Mouse (Mus musculus): ENCODE measurements around the gene Prpf31.

Gene Prpf31

DNA sequence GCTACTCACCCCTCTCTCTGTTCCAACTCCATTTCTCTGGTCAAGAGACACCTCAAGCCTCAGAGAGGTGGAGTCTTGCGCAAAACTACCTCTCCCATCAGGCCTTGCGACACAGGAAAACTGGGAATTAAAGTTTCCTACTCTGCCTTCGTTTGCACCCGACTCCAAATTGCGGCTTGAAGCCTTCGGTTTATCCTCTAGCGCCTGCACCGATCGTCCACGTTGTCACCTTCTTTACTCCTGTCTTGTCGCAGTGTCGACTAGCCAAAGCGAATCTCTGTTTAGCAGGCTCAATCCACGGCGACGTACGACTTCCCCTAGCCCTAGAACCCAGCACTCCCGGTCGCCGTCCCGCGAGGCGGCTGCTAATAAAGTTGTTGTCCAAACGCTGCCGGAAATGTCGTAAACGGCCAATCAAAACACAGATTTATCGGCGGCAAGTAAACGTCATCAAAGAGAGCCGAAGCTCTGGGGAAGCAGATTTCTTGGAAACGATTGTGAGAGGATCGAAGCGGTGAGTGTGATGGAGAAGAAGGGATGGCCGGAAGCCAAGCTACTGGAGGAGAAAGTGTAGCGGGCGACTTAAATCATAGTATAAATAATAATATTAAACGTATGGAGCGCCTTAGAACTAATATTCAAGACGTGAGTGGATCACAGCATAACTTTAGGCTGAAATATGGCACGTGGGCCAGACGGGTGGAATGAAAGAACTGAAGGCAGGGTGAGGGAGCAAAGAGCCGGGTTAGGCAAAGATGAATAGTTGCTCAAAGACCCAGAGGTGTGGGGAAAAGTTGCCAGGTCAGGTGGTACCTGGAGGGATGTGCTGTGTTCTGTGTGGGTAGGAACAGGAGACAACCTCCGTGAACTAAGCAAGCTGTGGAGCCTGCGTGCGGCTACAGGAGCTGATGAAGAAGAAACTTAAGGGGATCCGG, at the start of gene Prpf31, which contains the start of gene Tfpt:
Prpf31 (plus strand) TSS at position 443 of the 935 bp plus-strand sequence.
Tfpt (minus strand) TSS at position 387 of the 935 bp plus-strand sequence.
- in situ Hi-C loops (cut with MboI, MseI): loop anchor here (5.0 to 10.0 kb wide), 2 partner anchors 515 to 1157 kb away; partner anchors contain the start of gene Tmem238 (in 1 of the 2)

DNA sequence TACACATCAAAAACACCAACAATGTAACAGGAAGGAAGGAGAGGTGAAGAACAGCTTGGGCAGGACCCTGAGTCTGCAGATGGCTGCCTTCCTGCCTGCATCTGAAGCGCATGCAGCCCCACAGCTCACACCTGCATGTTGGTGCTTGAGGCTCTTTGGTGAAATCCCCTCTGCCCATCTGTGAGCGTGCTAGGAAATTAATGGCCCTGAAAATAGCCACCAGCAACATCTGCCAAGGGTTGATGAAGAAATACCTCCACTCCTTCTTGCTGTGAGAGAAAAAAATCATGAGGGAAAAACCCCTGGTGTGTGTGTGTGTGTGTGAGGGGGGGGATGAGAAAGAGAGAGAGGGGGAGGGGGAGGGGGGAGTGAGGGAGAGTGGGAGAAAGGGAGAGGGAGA, 49.8 kb upstream of the Prpf31 start:
- in situ Hi-C loops (cut with MboI, MseI): no loop called here

DNA sequence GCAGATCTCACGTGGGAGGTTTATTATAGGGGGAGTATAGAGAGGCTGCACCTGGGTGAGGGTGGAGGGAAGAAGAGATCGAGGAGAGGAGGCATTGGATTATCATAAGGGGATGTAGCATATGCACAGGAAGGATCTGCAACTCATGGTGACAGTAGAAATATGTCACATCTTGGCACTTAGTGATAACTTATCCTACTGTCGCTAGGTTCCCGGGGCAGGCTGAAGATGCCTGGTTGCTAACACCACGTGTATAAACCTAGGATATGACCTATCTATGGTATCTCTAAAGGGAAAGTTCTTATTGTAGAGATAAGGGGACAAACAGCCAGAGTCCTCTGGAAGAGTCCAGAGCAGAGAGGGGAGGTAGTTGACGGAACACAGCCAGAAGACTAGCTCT, 44.0 kb upstream of the Prpf31 start:
- in situ Hi-C loops (cut with MboI, MseI): no loop called here

DNA sequence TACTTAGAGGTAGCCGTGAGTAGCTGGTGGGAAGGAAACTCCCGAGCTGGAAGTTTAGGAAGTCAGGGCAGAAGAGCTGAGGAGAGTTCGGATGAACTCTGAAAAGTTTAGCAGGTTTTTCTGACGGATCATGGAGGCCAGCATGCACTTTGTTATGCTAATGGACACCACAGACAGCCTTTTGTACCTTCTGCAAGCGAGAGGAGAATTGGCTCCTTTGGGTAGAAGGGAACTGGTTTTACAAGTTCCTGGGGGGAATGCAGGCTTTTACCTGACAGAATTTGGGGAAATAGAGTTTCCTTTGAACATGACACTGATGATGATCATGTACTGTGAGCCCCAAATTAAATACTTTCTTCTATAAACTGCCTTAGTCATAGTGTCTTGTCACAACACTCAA, 43.5 kb upstream of the Prpf31 start:
- in situ Hi-C loops (cut with MboI, MseI): no loop called here

DNA sequence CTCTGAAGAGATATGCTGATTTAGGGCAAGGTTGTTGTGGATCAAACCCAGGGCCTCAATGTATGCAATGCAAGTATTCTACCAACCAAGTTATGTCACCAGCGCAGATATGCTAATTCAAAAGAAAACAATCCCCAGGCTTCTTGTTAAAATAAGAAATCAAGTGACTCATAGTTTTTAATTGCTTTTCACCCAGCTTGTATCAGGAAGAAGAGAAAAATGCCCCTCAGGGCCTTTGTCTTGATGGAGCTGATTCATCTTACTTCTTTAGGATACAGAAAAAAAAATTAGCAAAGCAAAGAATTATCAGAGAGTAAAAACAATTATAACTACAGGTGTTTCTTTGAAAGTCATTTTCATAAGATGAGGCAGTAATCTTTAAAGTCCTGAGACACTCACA, 42.5 kb upstream of the Prpf31 start:
- in situ Hi-C loops (cut with MboI, MseI): no loop called here

DNA sequence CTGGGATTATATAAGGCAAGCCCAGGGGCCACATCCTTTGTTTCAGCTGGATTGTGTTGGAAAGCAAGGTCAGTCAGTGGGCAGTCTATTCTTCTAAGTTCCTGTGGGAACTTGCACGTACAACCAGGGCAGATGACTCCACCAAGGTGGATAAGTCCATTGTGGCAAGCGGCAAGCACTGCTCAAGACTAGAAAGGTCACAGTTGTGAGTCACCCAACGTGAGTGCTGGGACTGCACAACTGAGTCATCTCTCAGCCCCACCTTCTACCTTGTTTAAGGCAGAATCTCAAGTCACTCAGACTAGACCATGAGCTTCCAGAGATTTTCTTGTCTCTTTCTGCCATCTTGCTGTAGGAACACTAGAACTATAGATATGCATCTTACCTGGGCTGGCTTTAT, 39.2 kb upstream of the Prpf31 start:
- in situ Hi-C loops (cut with MboI, MseI): loop anchor here (5.0 to 10.0 kb wide), 2 partner anchors 368 to 834 kb away; no protein-coding TSS in a partner anchor

DNA sequence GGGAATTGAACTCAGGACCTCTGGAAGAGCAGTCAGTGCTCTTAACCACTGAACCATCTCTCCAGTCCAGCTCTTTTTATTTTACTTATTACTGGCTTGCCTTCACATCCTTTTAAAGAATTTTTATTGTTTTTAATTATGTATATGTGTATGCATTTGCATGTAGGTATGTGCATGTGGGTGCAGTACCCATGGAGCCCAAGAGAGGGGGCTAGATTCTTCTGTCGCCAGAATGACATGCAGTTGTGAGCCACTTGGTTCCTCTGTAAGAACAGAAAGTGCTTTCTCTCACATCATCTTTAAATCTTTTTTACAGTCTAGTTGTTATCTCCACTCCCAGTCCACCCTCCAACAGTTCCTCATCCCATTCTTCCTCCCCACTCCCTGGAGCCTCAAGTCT, 38.3 kb upstream of the Prpf31 start:
- in situ Hi-C loops (cut with MboI, MseI): loop anchor here (5.0 to 10.0 kb wide), 2 partner anchors 369 to 833 kb away; no protein-coding TSS in a partner anchor

DNA sequence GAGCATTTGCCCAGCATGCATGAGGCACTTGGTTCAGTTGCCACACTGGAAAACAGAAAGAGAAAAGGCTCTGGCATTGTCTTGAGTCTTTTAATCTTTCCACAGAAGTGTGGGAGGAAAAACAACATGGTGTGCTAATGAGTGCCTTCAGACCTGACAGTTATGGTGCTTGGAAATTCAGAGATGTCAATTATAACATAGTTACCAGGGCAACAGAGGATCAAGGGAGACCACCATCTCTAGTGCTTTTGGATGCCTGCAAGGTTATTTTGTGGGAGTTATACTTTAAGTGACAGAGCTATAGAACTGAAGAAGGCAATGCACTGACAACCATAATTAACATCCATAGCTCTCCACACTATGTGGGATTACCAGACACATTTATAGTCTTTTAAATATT, 35.9 kb upstream of the Prpf31 start:
- in situ Hi-C loops (cut with MboI, MseI): loop anchor here (5.0 to 10.0 kb wide), 2 partner anchors 372 to 831 kb away; no protein-coding TSS in a partner anchor

DNA sequence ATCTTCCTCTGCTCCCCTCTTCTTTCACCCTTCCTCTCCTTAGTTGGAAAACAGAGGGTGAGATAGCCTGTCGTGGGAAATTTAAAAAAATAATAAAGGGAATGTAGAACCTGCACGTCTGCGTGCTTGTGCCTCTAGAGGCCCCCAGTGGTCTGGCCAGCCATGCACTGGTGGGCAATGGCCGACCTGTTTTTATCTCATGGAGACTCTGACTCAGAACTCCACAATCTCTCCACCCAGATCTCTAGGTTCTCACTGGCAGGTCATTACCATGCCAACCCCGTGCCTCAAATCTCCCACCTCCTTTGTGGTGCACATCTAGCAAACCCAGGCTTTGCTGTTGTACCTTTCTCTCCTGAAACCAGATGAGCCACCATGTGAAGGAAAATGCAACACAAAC, 35.1 kb upstream of the Prpf31 start:
- in situ Hi-C loops (cut with MboI, MseI): loop anchor here (5.0 to 10.0 kb wide), 2 partner anchors 372 to 830 kb away; no protein-coding TSS in a partner anchor

DNA sequence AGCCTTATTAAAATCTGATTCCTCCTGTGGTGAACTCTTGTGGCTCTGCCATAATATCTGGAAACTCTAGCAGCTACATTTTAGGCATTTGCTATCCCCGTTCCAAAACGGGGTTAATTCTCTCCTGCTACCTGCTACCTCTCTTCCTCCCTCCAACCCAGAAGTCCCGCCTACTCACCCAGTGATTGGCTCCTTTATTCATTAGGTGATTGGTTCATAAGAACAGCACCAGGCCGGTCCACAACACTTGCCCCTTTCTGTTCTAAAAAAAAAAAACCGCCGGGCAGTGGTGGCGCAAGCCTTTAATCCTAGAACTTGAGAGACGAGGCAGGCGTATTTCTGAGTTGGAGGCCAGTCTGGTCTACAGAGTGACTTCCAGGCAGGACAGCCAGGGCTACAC, 34.6 kb upstream of the Prpf31 start:
- in situ Hi-C loops (cut with MboI, MseI): loop anchor here in 1 of 2 experiments (10.0 kb wide), 1 partner anchor 830 kb away; no protein-coding TSS in a partner anchor

DNA sequence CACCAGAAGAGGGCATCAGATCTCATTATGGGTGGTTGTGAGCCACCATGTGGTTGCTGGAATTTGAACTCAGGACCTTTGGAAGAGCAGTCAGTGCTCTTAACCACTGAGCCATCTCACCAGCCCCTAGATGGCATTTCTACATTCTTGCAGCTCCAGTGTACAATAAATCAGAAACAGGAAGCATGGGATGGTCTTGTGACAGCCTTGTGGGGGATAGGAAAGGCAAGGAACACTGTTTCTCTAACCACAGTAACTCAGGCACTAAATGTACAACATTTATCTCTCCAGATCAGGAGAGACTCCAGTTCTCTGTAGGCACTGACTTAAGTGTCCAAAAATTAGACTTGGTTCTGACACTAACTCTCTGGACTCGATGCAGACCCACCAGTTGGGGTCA, 32.0 kb upstream of the Prpf31 start:
- in situ Hi-C loops (cut with MboI, MseI): loop anchor here in 1 of 2 experiments (10.0 kb wide), 1 partner anchor 827 kb away; no protein-coding TSS in a partner anchor

DNA sequence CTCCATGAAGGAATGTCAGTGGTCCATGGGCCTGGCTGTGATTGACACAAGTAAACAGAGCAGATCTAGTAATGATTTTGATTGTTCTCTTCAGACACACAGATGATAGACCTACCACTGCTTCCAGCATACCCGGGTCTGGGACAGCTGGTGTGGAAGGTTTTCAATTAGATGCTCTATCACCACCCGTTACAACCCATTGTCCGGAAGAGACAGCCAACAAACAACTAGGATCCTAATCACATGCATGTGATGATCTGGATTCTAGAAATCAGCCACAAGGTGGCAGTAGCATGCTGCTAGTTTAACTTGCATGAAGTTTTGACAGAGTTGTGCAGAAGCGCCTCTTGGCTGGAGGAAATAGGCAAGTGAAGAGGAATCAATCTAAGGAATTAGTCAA, 28.7 kb upstream of the Prpf31 start:
- in situ Hi-C loops (cut with MboI, MseI): loop anchor here (10.0 to 25.0 kb wide), 2 partner anchors 236 to 254 kb away; partner anchors contain the start of genes Gm15448 (in 1 of the 2) and Pira2 (in 1 of the 2)

DNA sequence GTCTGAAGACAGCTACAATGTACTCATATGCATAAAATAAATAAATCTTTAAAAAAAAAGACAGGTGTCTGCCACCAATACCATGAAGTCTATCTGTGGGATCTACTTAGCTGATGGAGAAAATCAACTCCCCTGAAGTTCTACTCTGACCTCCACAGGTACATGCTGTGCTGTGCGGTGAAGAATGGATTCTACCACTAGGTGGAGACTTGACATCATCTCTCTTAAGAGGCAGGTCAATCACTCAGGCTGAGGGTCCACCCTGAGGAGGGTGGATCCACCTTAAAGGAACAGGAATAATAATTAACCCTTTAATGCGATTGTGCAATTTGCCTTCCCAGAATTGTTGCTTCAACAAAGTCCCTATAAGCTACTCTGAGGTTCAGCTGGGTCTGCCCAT, 23.0 kb upstream of the Prpf31 start:
- in situ Hi-C loops (cut with MboI, MseI): loop anchor here (10.0 to 25.0 kb wide), 2 partner anchors 231 to 248 kb away; partner anchors contain the start of genes Gm15448 (in 1 of the 2) and Pira2 (in 1 of the 2)

DNA sequence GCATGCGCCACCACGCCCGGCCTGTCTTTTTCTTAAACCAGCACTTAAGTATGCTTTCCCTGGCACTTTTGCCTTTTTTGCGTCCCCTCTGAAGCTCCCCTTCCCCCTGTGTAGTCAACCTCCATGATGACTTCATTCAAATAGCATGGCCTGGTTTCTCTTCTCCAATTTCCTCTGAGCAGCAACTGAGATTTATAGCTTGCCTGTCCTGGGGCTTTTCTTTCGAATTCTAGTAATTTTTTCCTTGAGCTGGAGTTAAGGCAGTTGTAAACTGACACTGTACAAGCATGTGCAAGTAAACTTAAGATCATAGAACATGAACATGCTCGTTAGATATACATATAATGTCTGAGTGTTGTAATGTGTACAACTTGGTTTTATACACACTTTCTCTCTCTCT, 22.4 kb upstream of the Prpf31 start:
- in situ Hi-C loops (cut with MboI, MseI): loop anchor here (10.0 to 25.0 kb wide), 2 partner anchors 230 to 247 kb away; partner anchors contain the start of genes Gm15448 (in 1 of the 2) and Pira2 (in 1 of the 2)

DNA sequence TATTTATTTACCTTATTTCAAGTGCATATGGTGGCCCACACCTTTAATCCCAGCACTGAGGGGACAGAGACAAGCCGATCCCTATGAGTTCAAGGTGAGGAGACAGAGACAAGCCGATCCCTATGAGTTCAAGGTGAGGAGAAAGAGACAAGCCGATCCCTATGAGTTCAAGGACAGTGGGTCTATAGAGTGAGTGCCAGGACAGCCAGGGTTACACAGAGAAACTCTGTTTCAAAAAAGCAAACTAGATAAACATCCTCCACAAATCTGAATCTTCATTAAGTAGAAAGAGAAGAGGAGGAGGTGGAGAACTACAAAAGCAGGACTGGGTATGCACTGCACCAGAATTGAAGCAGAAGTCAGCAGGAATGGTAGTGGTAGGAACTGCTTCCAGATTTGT, 21.1 kb upstream of the Prpf31 start:
- in situ Hi-C loops (cut with MboI, MseI): loop anchor here (10.0 to 25.0 kb wide), 2 partner anchors 229 to 246 kb away; partner anchors contain the start of genes Gm15448 (in 1 of the 2) and Pira2 (in 1 of the 2)

DNA sequence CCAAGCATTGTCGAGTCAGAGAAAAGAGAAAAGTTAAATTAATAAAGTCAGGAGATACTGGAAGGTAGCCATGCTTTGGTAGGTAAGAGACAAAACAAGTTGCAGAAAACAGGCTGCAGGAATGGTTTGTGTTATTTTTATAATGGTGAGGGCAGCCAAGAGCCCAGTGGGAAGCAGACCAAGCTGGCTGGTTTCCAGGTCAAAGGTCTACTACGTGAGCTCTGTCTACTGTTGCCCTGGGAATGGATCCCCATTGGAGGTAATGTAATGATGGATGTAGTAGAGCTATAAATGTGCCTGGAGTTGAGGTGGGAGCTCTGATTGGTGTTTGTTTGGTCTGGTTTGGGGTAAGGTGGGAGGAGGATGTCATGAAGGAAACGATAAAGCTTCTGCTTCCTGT, 20.7 kb upstream of the Prpf31 start:
- in situ Hi-C loops (cut with MboI, MseI): loop anchor here (10.0 to 25.0 kb wide), 2 partner anchors 228 to 246 kb away; partner anchors contain the start of genes Gm15448 (in 1 of the 2) and Pira2 (in 1 of the 2)

DNA sequence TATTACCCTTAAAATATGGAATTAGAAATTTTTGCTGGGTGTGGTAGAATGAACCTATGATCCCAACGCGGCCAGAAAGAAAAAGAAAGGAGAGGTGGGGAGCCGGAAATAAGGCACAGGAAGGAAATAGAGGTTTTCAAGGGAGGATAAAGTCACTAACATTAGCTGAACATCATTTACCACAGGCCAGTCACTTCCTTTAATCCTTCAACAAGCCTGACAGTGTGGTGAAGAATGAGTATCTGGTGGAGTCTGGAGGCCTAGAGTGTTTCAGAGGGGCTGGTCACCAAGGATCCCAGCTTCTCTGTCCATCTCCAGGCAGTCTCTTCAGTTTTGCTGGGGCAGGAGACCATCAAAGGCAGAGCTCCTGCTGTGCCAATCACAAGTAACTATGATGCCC, 19.3 kb upstream of the Prpf31 start:
- in situ Hi-C loops (cut with MboI, MseI): loop anchor here in 1 of 2 experiments (25.0 kb wide), 1 partner anchor 227 kb away; the partner anchor contains the start of genes Gm15448 and Pira2

DNA sequence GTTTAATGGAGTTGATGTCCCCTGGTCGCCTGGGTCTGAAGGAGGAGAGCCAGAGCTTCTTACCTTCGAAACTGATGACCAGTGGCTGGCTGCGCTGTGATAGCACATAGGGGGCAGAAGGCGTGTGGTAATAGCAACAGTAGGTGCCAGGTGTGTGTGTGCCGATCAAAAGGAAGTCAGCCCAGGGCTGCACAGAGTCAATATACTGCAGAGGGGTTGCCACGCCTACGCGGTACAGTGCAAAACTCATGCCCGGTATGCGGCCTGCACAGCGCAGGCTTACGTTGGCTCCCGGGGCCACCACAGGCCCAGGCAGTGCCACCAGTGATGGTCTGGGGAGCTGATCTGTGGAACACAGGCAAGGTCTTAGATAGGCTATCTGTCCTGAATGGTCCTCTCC, 18.8 kb upstream of the Prpf31 start:
- in situ Hi-C loops (cut with MboI, MseI): loop anchor here in 1 of 2 experiments (25.0 kb wide), 1 partner anchor 226 kb away; the partner anchor contains the start of genes Gm15448 and Pira2

DNA sequence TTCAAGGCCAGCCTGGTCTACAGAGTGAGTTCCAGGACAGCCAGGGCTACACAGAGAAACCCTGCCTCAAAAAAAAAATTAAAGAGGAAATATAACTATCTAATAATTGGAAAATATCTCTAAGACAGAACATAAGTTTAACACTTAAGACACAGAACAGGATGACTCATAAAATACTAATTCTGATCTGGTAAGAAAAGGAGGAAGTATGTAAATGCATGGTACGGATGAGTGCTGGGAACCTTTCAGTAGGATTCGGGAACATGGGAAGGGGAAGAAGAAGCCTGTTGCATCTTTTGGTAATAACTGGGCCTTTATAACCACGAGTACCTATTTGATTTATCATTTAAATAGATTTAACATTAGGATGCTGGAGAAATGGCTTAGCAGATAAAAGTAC, 15.8 kb upstream of the Prpf31 start:
- in situ Hi-C loops (cut with MboI, MseI): loop anchor here in 1 of 2 experiments (25.0 kb wide), 1 partner anchor 223 kb away; the partner anchor contains the start of genes Gm15448 and Pira2

DNA sequence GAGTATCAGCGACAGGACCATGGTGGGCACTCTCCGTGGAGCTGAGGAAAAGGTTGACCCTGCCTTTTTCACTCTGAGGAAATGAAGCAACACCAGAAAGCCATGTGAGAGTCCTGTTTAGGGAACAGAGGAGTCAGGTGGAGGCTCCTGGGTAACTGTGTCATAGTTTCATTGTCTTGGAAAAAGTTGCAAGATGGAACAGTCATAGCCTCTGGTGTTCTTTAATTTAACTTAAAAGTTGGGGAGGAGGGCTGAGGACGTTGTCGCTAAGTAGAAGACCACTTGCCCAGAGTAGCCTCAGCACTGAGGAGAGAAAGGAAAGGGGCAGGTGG, 13.8 kb upstream of the Prpf31 start, which contains the start of gene Oscar:
Oscar (minus strand) TSS at position 101 of the 332 bp plus-strand sequence.
- in situ Hi-C loops (cut with MboI, MseI): loop anchor here in 1 of 2 experiments (25.0 kb wide), 1 partner anchor 221 kb away; the partner anchor contains the start of genes Gm15448 and Pira2

Measured in T-helper 17 cell (primary cell).